Mouse (Mus musculus) T-cell, adult 66 days (primary cell): Measurements from ENCODE around the gene Prap1. TPM values are rescaled to one million over a fixed set of nuclear protein-coding genes. Genes with fewer than 3 reads are reported as not detected.

ENCODE experiments used
- total RNA-seq, 2 experiments: library from RNA; stranded (reverse); gene quantifications; 3 replicates in 1 of 2; 4 replicates in 1 of 2; pipeline ENCODE4 v1.2.4; 2023

The Prap1 gene
- not detected for total RNA-seq

DNA sequence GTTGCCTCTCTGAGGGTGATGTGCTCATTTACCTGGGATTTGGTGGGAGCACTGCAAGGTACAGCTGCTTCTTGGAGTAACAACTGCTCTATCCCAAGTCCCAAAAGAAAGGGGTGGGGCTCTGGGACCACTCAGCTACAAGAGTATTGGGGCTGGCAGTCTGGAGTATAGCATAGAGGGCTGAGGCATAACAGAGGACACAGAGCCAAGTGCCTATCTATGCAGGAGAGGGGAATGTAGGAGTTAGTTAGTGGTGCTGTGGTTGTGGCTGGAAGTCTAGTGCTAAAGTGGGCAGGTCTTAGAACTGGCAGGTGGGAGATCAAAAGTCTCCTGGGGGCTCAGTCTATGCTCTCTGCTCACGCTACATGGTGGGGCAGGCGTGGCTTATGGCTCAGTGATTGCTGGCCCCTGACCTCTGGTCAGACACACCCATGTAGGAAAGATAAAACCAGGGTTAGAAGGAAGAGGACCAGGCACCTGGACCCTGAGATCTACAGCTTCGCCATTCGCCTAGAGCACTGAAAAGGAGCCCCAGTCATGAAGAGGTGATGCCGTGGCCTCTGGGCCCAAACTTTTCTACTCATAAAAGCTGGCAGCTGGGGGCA is at the start of gene Prap1:
Gene Prap1, plus strand, starts transcription at position 472 of the 605 bp plus-strand sequence.

DNA sequence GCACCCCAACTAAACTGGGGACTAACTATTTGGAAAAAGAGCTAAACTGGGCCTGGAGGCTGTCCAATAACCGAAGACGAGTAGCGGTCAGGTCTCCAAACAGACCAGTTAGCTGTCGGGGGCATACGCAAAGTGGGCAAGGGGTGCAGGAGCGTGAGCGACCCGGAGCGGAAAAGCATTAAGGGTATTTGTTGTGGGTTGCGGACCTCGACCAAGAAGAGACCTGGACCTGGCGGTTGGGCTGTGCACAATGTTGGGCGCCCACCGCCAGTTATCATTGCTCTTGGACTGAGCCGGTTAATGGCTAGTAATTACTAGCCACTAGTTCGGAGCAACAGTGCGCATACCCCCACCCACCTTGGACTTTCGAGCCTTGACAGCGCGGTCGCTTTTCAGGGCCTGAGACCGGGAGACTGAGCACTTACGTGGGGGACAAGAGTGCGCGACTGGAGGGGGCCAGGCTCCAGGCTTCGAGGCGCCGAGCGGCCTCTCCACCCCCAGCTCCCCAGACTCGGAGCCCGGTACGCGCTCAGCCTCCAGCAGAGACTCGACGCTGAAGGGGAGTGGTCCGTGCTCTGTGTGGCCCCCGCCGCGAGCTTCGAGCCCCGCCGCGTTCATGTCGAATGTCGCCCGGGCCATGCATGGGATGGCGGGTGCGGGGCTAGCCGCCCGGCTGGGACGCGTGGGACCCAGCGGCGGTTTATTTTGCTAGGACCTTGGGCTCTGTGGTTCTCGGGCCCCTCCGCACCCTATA is 44.7 kb upstream of the Prap1 start, which contains the start of gene Msx3:
Gene Msx3, minus strand, starts transcription at position 729 of the 754 bp plus-strand sequence.

DNA sequence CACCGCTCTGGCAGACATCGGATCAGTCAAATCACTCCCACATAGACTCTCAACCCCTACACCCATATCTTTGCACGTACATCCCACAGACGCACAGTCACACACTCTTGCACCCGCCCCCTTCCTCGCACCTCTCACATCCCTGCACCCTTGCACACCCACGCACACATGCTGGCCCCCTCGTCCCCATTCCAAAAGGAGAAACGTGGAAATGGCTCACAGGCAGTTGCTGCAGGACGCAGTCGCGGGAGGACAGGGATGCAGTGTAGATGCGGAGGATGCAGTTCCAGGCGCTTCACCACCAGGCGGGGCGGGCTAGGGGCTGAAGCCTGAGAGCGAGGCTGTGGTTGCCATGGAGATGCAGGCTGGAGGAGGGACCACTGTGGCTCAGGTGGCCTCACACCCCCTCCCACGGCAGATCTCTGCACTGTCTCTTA is 10.9 kb upstream of the Prap1 start, which contains the start of gene Caly:
Gene Caly, minus strand, starts transcription at position 307 of the 437 bp plus-strand sequence.

DNA sequence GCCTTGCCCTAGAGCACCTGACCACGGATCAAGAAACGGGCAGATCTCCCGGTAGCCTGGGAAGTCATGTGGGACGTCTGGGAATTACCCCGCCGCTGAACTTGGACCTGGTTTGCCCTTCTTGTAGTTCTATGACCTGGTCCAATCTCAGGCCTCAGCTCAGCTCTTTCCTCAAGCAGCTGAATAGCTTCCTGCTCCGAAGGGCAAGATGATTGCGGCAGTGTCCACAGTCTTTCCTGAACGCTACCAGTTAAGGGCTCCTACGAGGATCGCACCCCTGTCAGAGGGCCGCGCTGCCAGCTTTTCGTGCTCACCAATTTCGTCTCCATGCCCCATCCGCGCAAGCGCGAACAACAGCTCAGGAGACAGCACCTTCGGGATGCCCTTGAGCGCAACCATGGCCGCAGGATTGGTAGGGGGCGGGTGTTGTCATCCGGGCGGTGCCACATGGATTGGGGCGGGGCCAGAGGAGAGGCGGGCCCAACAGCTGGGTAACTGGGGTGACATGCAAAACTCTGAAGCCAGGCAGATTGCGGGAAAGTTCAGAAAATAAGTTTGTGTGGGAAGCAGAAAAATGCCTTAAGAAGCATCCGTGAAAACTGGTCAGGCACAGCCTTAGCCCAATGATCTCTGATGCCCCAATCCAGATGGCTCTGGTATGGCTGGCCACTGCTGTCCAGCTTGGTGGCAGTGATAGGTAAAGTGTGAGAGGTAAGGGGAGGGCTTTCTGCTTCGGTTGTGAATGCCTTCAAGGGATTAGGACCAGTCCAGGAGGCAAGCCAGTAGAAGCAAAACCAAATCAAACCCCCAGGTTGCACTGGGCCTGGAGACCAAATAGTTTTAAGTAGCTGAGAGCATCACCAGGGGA is 9.0 kb downstream of the Prap1 start, which contains the start of gene Fuom:
Gene Fuom, minus strand, starts transcription at position 449 of the 868 bp plus-strand sequence.

DNA sequence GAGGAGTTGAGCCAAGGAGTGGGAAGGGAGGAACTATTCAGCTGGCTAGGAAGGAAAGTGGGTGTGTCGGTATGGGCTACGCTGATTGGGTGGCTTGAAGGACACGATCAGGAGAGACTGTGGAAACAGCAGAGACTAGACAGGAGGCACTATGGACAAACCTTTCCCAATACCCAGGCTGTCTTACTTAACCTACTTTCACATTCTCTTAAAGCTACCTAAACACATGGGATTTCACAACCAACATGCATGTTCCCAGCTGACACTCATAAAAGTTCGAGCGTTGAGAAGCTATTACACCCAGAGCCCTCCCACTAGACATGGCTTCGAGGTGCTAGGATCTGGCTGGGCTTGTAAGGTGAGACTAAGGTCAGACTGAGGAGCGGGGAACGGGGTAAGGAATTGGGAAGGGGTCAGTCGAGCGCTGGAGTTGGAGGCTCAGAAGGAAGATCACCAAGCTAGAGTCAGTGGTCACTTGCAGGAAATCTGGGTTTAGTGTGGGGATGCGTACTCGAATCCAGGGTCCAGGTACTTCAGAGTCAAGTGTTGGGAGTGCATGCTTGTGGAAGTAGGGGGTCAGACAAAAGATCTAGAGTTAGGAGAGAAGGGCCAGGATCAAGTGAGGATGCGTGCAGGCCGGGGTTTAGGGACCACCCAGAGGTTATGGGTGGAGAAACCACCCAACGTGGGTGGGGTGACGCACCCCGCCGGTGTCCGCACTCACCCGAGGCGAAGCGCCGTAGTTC is 22.6 kb downstream of the Prap1 start, which contains the start of gene Paox:
Gene Paox, plus strand, starts transcription at position 217 of the 746 bp plus-strand sequence.

DNA sequence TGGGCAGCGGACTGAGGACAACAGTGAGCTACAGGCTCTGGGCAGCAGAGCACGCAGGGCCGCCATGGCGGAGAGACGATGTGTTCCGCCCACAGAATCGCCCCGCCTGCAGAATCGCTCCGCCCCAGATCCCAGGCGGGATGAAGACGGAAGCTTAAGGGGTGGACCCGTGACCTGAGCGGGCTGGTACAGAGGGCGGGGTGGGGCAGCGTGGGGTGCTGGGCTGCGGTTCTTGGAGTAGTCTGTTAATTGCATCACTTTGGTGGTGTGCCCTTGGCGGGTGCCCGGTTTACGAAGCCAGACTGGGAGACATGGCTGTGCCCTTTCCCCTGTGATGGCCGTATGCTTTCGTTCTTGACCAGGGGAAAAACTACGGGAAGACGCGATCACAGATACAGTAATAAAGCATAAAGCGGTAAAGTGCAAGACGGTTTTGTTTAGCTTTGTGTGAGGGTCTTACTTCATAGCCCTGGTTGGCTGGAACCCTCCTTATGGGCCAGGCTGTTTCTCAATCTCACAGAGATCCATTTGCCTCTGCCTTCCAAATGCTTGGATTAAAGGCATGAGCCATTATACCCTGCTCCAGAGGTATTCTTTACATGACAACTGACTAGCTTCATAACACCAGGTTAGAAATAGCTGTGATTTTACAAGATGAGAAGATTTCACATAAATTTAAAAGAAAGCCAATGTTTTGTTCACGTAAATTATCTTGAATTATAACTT is 23.3 kb downstream of the Prap1 start, which contains the start of gene Echs1:
Gene Echs1, minus strand, starts transcription at position 148 of the 726 bp plus-strand sequence.

DNA sequence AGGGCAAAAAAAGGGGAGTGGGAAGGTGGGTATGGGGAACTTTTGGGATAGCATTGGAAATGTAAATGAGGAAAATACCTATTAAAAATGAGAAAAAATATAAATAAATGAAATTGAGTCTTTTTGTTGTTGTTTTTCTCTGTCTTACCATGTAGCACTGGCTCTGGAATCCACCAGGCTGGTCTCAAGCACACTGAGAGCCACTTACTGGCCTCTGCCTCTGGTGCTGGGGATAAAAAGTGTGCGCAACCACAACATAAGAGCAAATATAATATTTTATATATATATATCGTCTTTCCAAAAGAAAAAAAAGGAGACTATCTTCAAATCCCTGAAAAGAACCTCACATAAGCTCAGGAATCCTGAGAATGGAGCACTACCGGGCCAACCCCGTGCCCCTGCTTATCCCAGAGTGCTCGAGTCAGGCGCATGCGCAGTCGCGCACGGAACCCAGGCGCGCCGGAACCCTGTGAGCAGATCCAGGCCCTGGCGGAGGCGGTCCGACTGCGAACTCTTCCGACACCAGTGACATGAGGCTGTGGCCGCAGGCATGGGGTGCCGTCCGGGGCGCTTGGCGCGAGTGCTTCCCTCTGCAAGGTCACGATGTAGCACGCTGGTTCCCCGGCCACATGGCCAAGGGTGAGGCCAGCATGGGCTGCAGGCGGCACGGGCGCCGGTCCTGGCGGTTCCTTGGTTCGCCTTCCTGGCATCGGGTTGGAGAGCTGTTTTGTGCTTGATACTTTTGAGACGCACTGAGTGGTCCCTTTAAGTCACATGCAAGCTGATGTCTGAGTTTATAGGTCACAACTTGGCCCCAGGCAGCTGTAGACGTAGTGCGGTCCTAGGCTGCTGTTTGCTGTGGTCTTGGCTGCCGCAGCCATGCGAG is 44.2 kb downstream of the Prap1 start, which contains the start of gene Mtg1:
Gene Mtg1, plus strand, starts transcription at position 430 of the 886 bp plus-strand sequence.

Other genes with a start within 250 kb of the Prap1 start
- gene Kndc1, start 198.7 kb upstream of the Prap1 start, total RNA-seq: not detected
- 1 to 10 TPM; 1.2 to 1.6 TPM for gene Utf1, start 149.6 kb upstream of the Prap1 start, total RNA-seq
- not detected for gene 6430531B16Rik, start 114.6 kb upstream of the Prap1 start, total RNA-seq
- gene Adam8, start 100.8 kb upstream of the Prap1 start, total RNA-seq: 1 to 10 TPM; 5.3 to 6.2 TPM
- 10 to 100 TPM; 34.5 to 36.2 TPM for gene Zfp511, start 57.0 kb upstream of the Prap1 start, total RNA-seq
- gene Tubgcp2, start 56.7 kb upstream of the Prap1 start, total RNA-seq: 10 to 100 TPM; 35.2 to 37.0 TPM
- not detected for gene Msx3, start 44.3 kb upstream of the Prap1 start, total RNA-seq
- not detected for gene Caly, start 10.8 kb upstream of the Prap1 start, total RNA-seq
- 10 to 100 TPM; 10.8 to 11.7 TPM for gene Fuom, start 9.0 kb downstream of the Prap1 start, total RNA-seq
- 1 to 10 TPM; 5.7 to 6.3 TPM for gene Paox, start 22.4 kb downstream of the Prap1 start, total RNA-seq
- 10 to 100 TPM; 33.6 to 34.2 TPM for gene Echs1, start 23.1 kb downstream of the Prap1 start, total RNA-seq
- gene Mtg1, start 44.2 kb downstream of the Prap1 start, total RNA-seq: 10 to 100 TPM; 17.5 to 26.8 TPM
- gene Sprn, start 61.5 kb downstream of the Prap1 start, total RNA-seq: not detected
- gene Olfr522, start 71.4 kb downstream of the Prap1 start, total RNA-seq: not detected
- not detected for gene Olfr523, start 79.8 kb downstream of the Prap1 start, total RNA-seq
- not detected for gene Olfr524, start 112.6 kb downstream of the Prap1 start, total RNA-seq
- gene Cd163l1, start 124.9 kb downstream of the Prap1 start, total RNA-seq: 1 to 10 TPM in 1 of 2 experiments, under 1 TPM in 1; 0.86 to 2.6 TPM
- 1 to 10 TPM; 3.6 to 4.5 TPM for gene 5830411N06Rik, start 153.9 kb downstream of the Prap1 start, total RNA-seq
- not detected for gene Olfr525, start 227.5 kb downstream of the Prap1 start, total RNA-seq
- not detected for gene Olfr527, start 240.6 kb downstream of the Prap1 start, total RNA-seq